Mouse (Mus musculus): ENCODE data around the gene Mief1. TPM values are rescaled to one million over a fixed set of nuclear protein-coding genes. Genes with fewer than 3 reads are reported as not detected.

Gene Mief1
- total RNA-seq, 2 experiments from 2014 or later, result 18.1 to 18.9 TPM

DNA sequence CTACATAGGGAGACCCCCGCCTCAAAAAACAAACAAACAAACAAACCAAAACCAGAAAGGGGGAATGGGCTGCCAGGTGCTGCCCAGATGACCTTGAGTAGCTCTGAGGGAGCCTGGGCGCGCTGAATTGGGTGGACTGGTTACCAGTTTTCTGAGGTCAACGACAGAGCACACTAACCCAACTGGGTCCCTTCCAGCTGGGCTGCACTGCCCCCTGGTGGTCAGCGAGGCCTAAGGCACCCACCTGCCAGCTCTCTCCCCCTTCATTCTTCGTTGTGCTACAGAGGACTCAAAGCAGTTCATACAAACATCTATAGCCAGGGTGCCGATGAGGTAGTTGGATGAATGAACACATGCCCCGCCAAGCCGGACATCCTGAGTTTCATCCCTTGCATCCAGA lies 8.6 kb upstream of the Mief1 start:
- ATAC-seq (replicated peaks; ENCODE audit: low FRiP score, poor library complexity, severe bottlenecking), result peak; percentile 88

DNA sequence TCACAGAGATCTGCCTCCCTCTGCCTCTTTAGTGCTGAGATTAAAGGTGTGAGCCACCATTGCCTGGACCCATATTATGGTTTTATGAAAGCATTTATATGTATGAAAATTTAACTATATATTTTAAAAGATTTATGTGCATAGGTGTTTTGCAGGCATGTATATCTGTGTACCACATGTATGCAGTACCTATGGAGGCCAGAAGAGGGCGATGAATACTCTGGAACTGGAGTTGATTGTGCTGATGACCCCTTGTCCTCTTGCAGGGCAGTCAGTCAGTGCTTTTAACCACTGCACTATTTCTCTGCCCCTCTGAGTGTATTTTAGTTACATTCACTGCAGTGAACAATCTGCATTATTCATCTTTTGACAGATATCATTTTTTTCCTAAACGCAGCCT lies 8.0 kb upstream of the Mief1 start:
- peak; percentile 81 for ATAC-seq (replicated peaks; ENCODE audit: low FRiP score, poor library complexity, severe bottlenecking)

DNA sequence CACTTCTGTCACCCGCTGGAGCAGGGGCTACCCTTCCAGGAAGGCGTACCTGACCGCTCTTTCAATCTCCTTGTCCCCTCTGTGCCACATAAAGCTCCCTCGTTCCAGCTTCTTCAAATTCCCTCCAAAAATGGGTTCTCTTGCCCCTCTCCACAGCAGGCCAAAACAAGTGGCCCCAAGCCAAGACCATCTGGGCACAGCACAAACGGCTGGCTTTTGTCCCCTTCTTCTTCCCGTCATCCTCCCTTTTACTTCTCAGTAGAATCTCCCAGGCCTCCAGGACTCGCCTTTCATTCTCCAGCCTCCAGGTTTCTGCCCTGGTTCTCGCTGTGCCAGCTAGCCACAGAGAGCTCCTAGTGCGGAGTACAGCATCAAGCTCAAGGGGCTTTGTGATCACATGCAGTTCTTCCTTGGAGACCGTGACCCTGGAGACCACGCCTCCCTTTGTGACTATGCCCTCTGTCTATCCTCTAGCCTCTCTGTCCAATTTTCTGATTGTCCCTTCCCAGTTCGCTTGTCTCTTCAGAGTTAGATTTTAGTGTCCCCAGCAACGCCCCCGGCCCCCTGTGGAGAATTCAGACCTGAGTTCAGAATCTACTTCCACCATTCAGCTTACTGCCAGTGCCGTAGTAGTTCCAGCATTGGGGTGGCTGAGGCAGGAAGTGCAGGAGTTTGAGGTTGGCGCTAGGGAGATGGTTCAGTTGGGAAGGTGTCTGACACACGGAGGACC lies 5.6 kb upstream of the Mief1 start:
- no peak for ATAC-seq (replicated peaks; ENCODE audit: low FRiP score, poor library complexity, severe bottlenecking)

DNA sequence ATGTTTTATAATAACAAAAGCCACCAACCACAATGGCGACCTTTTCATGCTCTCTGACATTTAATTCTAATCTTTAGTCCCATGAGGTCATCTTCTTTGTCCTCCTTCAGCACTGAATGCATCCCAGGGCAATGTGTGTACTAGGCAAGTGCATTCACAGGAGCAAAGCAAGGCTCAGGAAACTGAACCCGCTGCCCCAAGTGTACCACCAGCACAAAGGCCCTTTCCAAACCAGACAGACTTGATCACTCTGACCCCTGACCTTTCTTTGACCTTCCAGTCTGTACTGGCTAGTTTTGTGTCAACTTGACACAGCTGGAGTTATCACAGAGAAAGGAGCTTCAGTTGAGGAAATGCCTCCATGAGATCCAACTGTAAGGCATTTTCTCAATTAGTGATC lies 1.5 kb upstream of the Mief1 start:
- no peak for ATAC-seq (replicated peaks; ENCODE audit: low FRiP score, poor library complexity, severe bottlenecking)

DNA sequence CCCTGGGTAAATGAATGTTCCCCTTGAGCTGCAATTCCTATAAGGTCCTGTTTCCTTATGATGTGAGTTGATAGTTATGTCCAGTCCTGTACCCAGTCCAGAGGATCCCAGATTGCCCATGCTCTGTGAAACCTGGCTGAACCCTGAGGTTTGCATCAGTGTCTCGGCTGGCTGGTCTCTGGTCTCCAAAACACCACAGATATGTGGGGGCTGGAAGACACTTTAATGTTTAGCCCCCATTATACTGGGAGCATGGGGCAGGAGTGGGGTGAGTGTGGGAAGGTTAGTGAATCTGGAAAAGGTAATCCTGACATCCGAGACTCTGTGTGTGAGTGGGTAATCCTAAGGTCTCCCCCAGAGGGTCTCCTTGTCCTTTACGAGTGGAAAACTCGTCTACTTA lies 765 bp upstream of the Mief1 start:
- ATAC-seq (replicated peaks; ENCODE audit: low FRiP score, poor library complexity, severe bottlenecking), result no peak

DNA sequence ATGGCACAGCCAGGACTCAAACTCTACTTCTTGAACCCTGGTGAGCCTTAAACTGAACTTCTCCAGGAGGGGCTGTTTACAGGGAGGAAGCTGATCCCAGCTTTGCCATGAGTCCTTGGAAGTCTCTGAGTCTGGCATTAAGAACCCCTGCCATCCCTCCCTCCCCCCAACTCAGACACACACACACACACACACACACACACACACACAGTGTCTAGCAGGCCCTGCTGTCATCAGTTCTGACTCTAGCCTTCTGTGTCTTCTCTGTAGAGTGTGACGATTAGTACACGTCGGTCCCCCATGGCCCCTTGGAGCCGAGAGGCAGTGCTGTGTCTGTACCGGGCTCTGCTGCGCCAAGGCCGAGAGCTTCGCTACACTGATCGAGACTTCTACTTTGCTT lies 1.7 kb downstream of the Mief1 start, which contains the start of gene AC140267.1:
AC140267.1 (plus strand) TSS at position 301 of the 400 bp plus-strand sequence.
- no peak for ATAC-seq (replicated peaks; ENCODE audit: low FRiP score, poor library complexity, severe bottlenecking)

DNA sequence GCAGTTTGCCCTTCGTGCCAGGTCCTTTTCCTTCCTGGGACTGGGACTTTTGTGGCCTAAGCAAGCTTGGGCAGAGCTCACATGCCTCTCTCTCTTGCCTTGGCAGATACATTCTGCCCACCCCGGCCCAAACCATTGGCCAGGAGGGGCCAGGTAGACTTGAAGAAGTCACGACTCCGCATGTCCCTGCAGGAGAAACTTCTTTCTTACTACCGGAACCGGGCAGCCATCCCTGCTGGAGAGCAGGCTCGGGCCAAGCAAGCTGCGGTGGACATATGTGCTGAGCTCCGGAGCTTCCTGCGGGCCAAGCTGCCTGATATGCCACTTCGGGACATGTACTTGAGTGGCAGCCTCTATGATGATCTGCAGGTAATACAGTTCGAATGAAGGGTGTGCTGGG lies 14.3 kb downstream of the Mief1 start:
- ATAC-seq (replicated peaks; ENCODE audit: low FRiP score, poor library complexity, severe bottlenecking), result no peak

DNA sequence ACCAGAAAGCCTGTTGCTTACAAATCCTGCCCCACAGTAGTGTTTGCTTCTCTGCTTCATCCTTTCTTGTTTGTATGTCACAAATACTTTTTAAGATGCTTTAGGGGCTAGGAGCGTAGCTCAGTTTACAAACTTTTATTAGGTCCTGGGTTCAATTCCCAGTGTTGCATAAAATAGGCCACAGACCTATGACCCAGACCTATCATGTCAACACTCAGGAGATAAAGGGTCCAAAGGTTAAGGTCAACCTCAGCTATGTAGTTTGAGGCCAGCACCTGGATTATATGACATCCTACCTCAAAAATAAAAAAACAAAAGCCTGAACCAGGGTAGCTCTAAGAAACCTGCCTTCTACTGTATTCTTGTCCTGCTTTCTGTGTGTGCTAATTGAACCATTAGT lies 14.8 kb downstream of the Mief1 start:
- ATAC-seq (replicated peaks; ENCODE audit: low FRiP score, poor library complexity, severe bottlenecking), result no peak

DNA sequence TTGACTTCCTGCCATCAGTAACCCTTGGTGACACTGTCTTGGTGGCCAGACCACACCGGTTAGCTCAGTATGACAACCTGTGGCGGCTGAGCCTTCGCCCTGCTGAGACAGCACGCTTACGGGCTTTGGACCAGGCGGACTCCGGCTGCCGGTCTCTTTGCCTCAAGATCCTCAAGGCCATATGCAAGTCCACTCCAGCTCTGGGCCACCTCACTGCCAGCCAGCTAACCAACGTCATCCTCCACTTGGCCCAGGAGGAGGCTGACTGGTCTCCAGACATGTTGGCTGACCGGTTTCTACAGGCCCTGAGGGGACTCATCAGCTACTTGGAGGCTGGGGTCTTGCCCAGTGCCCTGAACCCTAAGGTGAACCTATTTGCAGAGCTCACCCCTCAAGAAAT lies 15.9 kb downstream of the Mief1 start:
- ATAC-seq (replicated peaks; ENCODE audit: low FRiP score, poor library complexity, severe bottlenecking), result no peak

DNA sequence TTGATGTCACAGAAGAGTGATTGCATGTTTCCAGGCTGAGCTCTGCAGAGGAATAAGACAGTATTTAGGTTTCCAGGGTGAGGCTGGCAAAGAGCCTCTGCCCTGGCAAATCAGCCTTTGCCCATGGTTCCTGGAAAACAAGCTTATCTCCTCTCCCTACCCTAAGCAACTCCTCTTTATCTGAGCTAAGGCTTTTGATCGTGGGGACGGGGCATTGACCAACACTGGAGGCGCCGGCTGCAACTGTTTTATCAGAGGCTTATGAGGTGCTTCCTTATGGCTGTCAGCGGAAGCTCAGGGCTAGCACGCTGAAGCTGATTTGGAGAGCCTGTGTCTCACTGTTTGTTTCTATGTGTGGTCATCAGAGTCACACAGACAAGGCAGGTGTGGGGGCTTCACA lies 16.8 kb downstream of the Mief1 start:
- ATAC-seq (replicated peaks; ENCODE audit: low FRiP score, poor library complexity, severe bottlenecking), result peak; percentile 41

DNA sequence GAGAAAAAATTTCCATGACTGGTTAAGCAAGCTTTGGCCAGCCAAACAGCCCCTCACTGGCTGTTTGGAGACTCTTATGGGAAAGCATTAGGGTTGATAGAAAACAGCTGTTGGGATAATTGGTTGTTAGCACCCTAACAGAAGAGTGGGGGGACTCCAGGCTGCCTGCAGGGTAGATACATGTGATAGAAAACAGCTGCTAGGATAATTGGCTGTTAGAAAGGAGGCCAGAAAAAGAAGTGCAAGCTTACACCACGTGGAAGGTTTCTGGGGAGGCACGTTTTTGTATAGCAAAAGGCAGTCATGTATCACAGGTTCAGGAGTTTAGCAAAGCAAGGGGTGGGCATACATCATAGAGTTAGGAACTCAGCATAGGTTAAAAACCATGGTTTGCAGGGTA lies 19.7 kb downstream of the Mief1 start:
- ATAC-seq (replicated peaks; ENCODE audit: low FRiP score, poor library complexity, severe bottlenecking), result no peak

DNA sequence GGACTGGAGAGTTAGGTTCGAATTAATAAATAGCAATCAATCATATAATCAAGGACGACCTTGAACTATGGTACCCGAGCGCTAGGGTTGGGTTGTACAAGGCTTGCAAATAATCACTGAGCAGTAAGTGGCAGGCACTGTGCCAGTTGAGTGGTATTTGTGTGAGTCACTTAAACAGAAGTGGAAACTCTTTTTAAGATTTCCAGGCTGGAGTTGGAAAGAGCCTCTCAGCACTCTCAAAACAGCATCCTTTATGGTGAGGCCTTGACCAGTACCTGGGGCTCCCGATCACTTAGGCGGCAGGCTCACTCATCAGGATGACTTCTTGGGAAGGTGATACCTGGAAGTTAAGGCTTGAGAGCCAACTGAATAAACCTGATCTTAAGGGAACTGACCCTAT lies 20.4 kb downstream of the Mief1 start:
- ATAC-seq (replicated peaks; ENCODE audit: low FRiP score, poor library complexity, severe bottlenecking), result no peak

DNA sequence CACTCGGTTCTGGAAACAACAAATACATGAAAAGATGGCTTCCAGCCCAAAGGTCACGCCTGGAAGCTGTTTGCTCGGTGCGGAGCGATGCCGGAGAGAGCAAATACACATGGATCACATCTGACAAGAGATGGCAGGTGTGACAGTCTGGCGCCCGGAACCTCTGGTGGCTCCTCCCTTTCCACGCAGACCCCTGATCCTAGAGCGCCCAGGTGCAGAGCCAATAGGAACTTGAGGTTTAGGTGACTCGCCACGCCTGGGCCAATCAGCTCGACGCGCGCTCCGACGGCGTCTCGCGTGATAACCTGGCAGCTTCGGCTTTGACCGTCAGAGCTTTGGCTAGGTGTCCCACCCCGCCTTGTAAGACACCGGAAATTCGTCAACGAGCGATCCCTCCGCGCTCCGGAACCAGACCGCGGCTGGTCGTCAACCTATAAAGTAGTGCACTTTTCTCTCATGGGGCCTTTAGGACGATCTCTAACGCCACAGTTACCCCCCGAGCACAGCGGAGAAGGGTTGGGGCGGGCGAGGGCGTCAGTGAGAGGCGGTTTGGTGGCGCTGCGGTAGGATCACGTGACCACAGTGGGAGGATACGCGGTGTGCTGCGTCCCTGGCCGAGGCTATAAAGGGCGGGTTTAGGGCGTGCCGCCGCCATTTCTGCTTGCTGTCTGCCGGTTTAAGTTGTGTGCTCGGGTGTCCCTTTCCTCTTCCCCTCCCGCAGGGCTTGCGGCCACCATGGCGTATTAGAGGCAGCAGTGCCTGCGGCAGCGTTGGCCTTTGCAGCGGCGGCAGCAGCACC lies 21.2 kb downstream of the Mief1 start, which contains the start of gene Atf4:
Atf4 (plus strand) TSS at position 338 of the 799 bp plus-strand sequence.
- peak; percentile 78 for ATAC-seq (replicated peaks; ENCODE audit: low FRiP score, poor library complexity, severe bottlenecking)

DNA sequence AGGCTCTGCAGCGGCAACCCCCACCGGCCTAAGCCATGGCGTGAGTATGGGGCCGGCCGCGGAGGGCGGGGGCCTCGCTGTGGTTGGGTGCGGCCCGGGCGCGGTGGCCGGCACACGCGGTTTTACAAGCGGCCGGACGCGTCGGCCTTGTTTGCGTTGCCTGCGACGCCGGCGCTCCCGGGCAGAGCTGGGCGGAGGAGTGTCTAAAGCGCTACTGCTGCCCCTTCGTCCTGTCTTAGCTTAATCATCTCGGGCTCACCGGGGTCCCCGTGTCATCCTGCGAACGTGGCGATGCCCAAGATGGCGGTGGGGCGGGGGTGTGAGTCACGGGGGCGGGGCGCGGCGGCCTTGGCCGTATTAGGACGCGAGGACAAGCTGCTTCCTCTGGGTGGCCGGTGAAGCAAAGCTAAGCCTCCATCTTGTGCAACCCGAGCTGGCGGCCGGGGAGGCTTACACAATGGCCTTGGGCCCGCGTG lies 21.9 kb downstream of the Mief1 start:
- ATAC-seq (replicated peaks; ENCODE audit: low FRiP score, poor library complexity, severe bottlenecking), result peak; percentile 20

DNA sequence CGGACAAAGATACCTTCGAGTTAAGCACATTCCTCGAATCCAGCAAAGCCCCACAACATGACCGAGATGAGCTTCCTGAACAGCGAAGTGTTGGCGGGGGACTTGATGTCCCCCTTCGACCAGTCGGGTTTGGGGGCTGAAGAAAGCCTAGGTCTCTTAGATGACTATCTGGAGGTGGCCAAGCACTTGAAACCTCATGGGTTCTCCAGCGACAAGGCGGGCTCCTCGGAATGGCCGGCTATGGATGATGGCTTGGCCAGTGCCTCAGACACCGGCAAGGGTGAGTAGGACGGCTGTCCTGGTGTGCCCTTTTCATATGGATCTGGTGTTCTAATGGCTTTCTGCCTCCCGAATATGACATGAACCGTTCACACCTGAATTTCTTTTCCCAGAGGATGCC lies 22.4 kb downstream of the Mief1 start:
- ATAC-seq (replicated peaks; ENCODE audit: low FRiP score, poor library complexity, severe bottlenecking), result no peak

DNA sequence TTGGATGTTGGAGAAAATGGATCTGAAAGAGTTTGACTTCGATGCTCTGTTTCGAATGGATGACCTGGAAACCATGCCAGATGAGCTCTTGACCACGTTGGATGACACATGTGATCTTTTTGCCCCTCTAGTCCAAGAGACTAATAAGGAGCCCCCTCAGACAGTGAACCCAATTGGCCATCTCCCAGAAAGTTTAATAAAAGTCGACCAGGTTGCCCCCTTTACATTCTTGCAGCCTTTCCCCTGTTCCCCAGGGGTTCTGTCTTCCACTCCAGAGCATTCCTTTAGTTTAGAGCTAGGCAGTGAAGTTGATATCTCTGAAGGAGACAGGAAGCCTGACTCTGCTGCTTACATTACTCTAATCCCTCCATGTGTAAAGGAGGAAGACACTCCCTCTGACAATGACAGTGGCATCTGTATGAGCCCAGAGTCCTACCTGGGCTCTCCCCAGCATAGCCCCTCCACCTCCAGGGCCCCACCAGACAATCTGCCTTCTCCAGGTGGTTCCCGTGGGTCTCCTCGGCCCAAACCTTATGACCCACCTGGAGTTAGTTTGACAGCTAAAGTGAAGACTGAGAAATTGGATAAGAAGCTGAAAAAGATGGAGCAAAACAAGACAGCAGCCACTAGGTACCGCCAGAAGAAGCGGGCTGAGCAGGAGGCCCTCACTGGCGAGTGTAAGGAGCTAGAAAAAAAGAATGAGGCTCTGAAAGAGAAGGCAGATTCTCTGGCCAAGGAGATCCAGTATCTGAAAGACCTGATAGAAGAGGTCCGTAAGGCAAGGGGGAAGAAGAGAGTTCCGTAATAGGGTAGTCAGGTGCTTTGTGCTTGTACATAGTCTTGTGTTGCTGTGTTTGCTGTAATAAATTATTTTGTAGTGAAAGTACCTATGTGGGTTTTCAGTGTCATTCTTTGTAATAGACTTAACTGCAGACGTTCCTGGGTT lies 23.1 kb downstream of the Mief1 start:
- no peak for ATAC-seq (replicated peaks; ENCODE audit: low FRiP score, poor library complexity, severe bottlenecking)

DNA sequence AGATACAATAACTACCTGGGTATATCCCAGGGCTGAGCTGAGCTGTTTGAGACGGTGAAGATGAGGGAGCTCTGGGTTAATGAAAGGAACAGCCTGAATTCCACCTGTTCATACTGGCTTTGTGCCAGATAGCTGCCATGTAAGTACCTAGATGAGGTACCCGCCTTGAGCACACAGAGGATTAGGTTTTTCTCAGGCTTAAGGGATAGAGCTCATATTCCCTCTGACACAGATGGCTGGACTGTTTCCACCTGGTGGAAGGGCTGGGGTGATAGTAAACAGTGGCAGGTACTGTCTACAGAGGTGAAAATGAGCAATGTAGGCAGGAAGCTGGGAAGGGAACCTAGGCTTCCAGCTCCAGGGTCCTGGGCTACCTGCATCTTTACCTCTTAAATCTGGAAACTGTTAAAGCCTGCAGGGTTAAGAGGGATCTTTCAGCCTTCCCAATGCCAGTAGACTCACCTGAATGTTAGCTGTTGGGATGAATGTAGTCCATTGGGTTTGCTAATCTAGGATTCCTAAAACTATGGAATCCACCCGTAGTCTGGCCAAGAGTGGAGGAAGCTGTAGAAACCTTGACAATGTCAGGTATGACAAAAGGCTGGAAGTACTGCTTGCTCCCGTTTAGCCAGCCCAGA lies 23.9 kb downstream of the Mief1 start:
- ATAC-seq (replicated peaks; ENCODE audit: low FRiP score, poor library complexity, severe bottlenecking), result no peak

DNA sequence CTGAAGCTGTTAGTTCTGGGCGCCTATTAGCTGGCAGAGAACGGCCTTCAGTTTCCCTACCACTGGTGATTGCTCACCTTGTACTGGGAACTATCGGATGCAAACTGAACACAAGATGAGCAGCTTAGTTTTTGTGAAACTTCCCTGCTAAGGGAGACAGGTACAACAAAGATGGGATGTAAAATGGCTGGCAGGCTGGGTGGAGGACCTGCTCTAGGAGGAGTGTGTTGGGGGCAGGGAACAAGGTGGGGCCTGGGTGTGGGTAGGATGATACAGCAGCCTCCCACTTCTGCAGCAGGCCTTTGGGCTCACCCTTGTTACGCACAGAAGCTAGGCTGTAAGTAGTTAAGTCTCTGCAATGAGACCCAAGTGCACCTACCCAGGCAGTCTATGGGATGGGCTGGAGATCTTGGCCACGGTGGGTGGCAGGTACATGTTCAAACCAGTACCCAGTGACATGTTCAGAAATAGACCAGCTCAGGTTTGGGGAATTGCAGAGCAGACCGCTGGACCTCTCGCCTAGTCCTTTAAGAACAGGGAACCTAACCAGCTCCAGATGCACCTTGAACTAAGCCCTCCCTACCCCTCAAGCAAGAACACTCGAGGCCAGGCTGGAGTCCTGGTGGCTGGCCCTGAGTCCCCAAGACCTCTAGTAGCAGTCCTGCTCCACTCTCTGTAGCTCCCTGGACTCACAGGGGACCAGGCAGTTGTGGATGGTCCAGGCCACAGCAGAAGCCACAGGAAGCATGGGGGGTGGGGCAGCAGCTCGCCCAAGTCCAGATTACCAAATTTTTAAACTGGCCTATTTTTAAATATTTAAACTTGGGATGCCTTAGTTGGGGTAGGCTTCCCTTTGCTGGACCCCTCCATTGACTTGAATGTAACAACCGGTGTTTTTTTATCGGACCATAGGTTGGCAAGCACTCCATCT lies 24.7 kb downstream of the Mief1 start:
- peak; percentile 63 for ATAC-seq (replicated peaks; ENCODE audit: low FRiP score, poor library complexity, severe bottlenecking)

All from erythroid progenitor cell, adult 5-6 weeks (primary cell).